Mouse (Mus musculus): ENCODE measurements at regions not wholly inside any gene's neighbourhood (a gene's known extent, or its start where the extent isn't known, plus 50 kb on each side); places are given as distances from the start of the nearest gene placed in this dataset.

DNA sequence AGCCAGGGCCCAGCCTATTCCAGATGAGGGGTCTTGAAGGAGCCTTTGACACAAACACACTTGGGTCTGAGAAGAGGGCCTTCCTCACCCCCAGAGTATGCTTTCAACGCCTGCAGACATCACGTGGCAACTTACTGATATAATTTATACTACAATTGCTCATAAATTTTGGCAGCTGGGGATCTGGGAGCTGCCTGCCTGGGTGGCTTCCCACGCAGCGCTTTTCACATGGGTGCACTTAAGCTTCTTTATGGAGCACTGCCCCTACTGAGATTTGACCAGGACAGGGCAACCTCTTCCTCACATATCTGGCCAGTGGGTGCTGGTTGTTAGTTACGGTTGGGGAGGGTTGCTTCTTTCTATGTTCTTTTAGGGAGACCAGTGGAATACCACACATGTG lies 61.6 kb downstream of the Spesp1 start:
- no peak for DNase-seq

DNA sequence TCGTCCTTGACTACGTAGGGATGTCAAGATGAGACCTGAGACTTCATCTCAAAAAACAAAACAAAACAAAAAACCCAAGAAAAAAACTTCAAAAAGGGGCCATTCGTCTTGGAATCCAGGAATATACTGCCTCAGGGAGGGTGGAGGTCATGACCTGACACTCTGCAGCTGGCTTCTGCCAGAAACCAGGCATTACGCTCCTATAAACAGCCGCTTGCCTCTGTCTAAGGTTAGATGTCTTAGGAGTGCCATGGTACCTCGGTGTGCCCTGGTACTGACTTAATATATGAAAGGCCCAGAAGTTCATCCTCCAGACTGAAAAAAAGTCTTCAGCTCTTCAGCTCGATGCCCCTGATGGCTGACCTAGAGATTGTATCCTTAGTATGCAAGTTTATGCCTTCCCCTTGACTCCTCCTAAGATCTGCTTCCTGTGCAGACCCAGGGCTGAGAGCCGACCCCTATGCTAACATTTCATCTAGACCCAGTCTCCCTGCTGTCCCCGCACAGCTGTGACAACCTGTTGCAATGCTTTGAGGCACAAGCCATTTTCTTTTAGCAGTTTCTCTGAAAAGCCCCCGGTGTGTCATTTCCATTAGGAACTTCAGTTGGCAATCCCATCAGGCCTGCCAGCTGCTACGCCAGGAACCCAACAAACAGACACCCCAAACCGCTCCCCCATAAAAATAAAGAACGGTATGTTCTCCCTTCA lies 66.7 kb downstream of the Spesp1 start:
- DNase-seq = no peak

DNA sequence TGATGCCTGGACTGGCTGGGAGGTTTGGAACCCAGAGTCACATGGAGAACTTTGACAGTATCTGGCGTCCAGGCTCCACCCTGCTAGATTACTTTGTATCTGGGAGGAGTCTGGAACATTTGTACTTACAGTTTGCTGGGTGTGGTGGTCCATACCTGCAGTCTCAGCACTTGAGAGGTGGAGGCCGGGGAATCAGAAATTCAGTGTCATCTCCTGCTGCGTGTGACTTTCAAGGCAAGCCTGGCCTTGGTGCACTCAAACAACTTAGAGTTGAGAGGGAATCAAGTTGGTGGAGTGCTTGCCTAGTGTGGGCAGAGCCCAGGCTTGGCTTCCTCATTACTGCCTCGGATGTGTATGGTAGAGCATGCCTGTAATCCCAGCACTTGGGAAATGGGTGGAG lies 67.5 kb downstream of the Spesp1 start:
- DNase-seq = no peak

- no peak for DNase-seq
These were observed 69.4 kb downstream of the Spesp1 start for GRCm38 (mm10) chr9:62212615-62213014.

- DNase-seq = no peak
These were observed 71.2 kb downstream of the Spesp1 start for GRCm38 (mm10) chr9:62210815-62211214.

DNA sequence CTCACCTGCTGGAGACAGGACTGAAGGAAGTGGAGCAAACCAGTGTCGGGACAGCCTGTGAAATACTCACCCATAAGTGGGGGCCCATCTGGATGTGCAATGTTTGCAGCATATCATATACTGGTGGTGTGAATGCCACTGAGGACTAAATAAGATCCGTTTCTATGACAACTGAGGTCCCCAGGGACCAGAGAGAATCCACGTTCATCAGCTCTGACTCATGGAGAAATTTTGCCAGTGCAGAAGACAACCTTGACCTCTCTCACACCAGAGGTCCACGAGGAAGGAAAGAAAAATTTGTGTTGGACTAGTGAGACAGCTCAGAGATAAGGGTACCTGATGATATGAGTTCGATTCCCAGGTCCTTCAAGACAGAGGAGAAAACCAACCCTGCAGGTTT lies 73.6 kb downstream of the Spesp1 start:
- DNase-seq = no peak

- DNase-seq = peak; percentile 18 to 36
These were observed 76.7 kb downstream of the Spesp1 start for GRCm38 (mm10) chr9:62205264-62205663.

- DNase-seq = no peak
These were observed 78.5 kb downstream of the Spesp1 start for GRCm38 (mm10) chr9:62203556-62203955.

- DNase-seq = no peak
These were observed 79.7 kb downstream of the Spesp1 start for GRCm38 (mm10) chr9:62202331-62202730.

GRCm38 (mm10) chr9:62197486-62197885 lies 75.0 kb upstream of the Glce start:
- no peak for DNase-seq

GRCm38 (mm10) chr9:62192424-62192892 lies 70.0 kb upstream of the Glce start:
- no peak for DNase-seq

GRCm38 (mm10) chr9:62190474-62190873 lies 68.0 kb upstream of the Glce start:
- DNase-seq = no peak

DNA sequence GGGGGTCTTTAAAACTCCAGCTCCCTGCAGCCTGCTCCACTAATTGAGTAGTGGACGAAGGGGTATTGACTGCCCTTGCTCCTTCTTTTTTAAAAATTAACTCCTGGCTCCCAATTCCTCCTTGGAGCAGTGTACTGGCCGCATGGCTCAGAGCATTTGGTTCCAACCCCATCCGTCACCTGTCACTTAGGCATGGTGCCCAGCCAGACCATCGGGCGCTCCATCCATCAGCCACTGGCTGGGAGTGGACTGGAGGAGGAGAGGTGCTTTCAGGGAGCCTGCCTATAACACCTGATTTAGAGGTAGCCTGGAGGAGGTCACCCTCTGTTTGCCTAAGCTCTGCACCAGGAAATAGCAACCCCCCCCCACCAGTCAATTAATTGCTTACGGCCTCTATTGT lies 66.4 kb upstream of the Glce start:
- DNase-seq = no peak

DNA sequence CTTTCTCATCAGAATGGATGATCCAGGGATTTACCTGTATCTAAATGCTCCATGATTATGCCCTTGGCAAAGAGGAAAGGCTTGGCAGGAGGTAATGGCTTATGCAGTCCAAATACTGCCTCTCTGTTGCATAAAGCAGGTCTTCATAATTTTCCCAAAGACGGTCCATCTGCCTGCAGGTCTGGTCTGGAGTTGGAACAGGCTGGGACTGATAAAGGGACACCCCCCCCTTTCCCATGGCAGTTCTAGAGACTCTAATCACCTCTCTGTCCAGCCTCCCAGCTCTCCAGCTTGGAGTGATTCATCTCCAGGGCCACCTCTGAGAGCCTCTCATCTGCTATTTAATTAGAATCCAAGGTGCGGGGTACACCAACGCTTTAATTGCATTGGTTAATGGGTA lies 65.9 kb upstream of the Glce start:
- DNase-seq = no peak

GRCm38 (mm10) chr9:62186886-62187285 lies 64.4 kb upstream of the Glce start:
- DNase-seq = no peak

DNA sequence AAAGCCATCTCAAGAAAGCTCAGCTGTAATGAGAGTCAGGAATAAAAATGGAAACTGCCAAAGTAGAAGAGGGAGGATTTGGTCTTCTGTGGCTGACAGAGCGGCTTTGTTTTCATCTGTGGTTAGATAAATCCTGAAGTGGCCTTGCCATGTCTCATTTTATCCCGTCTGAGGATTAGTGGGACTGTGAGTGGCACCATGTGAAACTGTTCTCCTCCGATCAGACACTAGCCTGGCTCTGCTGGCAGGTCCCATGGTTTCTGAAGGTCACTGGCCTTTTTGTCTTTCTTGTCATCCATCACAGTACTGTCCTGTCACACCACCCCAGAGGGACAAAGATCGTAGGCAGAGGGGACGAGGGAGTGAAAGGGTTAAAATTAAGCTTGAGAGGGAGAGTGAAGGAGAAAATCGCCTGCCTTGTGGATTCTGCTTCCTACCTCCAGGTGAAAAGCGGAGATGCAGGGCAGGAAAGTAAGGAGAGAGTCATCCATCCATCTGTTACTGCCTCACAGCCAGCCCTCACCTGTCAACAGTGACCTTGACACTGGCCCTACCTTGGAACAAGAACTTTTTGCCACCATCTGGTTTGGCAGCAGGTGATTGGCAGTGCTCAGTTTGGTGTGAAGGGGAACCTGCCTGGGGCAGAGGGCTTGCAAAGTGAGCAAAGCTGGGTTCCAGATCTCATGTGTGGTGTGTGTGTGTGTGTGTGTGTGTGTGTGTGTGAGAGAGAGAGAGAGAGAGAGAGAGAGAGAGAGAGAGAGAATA lies 63.2 kb upstream of the Glce start:
- DNase-seq = no peak

- no peak for DNase-seq
These were observed 58.9 kb upstream of the Glce start for GRCm38 (mm10) chr9:62181182-62181830.

GRCm38 (mm10) chr9:62180456-62181181 lies 58.2 kb upstream of the Glce start:
- DNase-seq = no peak

- no peak for DNase-seq
These were observed 52.2 kb upstream of the Glce start for GRCm38 (mm10) chr9:62174651-62175050.

Measured in lung, adult 18-20 months (tissue).